Mouse (Mus musculus) hindbrain, embryonic 14.5 days (tissue): ENCODE results near the gene Myod1. TPM values are rescaled to one million over a fixed set of nuclear protein-coding genes. Genes with fewer than 3 reads are reported as not detected.

Experiments used
- ATAC-seq: fragments of 200-750 bp; cut with Nextera tagmentation; 2 replicates; pipeline ENCODE4 v1.8.0; 2017; ENCODE audit warnings: moderate number of reproducible peaks, mild to moderate bottlenecking, moderate TSS enrichment, moderate library complexity; ENCODE audit not compliant: low FRiP score
- DNase-seq: peaks from one replicate; pipeline ENCODE4 v3.0.0-alpha.2; 2015; ENCODE audit warnings: low spot score
- H3K27ac ChIP-seq: fragments of 300-500 bp; sonication (generic); 2 replicates; pipeline ENCODE4 v1.5.1; 2014; ENCODE audit warnings: mild to moderate bottlenecking, moderate library complexity
- H3K27me3 ChIP-seq: fragments of 300-500 bp; sonication (generic); 2 replicates; pipeline ENCODE4 v1.6.1; 2014; ENCODE audit warnings: mild to moderate bottlenecking, low read length, mixed read lengths; ENCODE audit not compliant: control insufficient read depth, insufficient read depth
- H3K36me3 ChIP-seq: fragments of 300-500 bp; sonication (generic); replicated peaks from 2 replicates; pipeline ENCODE4 v1.6.1; 2014; ENCODE audit not compliant: control insufficient read depth, insufficient read depth
- H3K4me1 ChIP-seq: fragments of 300-500 bp; sonication (generic); replicated peaks from 2 replicates; pipeline ENCODE4 v1.6.1; 2014; ENCODE audit warnings: antibody characterized with exemption, low read length, mixed read lengths; ENCODE audit not compliant: control insufficient read depth, insufficient read depth
- H3K4me2 ChIP-seq: fragments of 300-500 bp; sonication (generic); replicated peaks from 2 replicates; pipeline ENCODE4 v1.6.1; 2014; ENCODE audit warnings: mild to moderate bottlenecking, moderate library complexity
- H3K4me3 ChIP-seq: fragments of 300-500 bp; sonication (generic); replicated peaks from 2 replicates; pipeline ENCODE4 v1.5.1; 2014; ENCODE audit warnings: mild to moderate bottlenecking, low read length
- H3K9ac ChIP-seq: fragments of 300-500 bp; sonication (generic); 2 replicates; pipeline ENCODE4 v1.6.1; 2014
- H3K9me3 ChIP-seq: fragments of 300-500 bp; sonication (generic); 2 replicates; pipeline ENCODE4 v1.6.1; 2016; ENCODE audit warnings: low read length; ENCODE audit not compliant: control insufficient read depth
- WGBS: fragments of 180-500 bp; shearing (Covaris S2); extraction: QIAGEN DNeasy Blood & Tissue Kit; methylation state at CpG from one replicate; pipeline ENCODE4 v1.1.7; 2014; 5-methylcytosine and 5-hydroxymethylcytosine counted together
- polyA plus RNA-seq: library from polyadenylated mRNA; unstranded; fragments of >200 nt; fragmentation: Nextera tagmentation; extraction: Ambion mirVana; gene quantifications from 2 replicates; pipeline ENCODE4 v1.2.1, GENCODE M21; 2014

Myod1 gene
- polyA plus RNA-seq, 1 experiment from 2014 or later, result 0.11 TPM

GRCm38 (mm10) chr7:46352748-46353147 is 23.5 kb upstream of the Myod1 start:
- DNase-seq (no peak), ATAC-seq (no peak)
- Histone ChIP-seq H3K4me3 (no peak overlapping the region), H3K27ac (no peak overlapping the region), H3K4me2 (no peak overlapping the region), H3K9me3 (no peaks in the 10 kb centered on the region), H3K36me3 (no peaks in the 10 kb centered on the region), H3K9ac (no peak overlapping the region), H3K4me1 (no peaks in the 10 kb centered on the region), H3K27me3 (peaks cover 25% of the 10 kb centered on the region)
- 68% methylated on average over 2 of the region's 2 CpGs for WGBS

DNA sequence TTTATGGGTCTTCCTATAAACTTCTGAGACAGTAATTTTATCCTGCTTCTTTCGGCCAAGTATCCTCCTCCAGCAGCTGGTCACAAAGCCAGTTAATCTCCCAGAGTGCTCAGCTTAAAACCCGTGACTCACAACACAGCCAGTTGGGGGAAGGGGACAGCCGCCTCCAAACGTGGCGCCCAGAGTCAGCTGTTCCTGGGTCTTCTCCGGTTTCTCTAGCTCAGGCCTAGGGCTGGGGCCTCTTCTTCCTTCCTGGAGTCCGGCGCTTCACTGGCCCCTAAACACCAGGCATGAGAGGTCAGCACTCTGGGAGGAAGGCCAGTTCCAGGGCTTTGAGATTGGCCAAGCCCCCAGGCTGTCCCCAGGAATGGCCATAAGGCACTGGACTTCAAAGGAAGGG is 23.1 kb upstream of the Myod1 start:
- H3K9ac ChIP-seq, result no peak overlapping the region
- no peak overlapping the region for H3K4me2 ChIP-seq
- H3K36me3 ChIP-seq, result no peaks in the 10 kb centered on the region
- DNase-seq, result no peak
- ATAC-seq, result no peak
- H3K4me3 ChIP-seq, result no peak overlapping the region
- no peak overlapping the region for H3K27ac ChIP-seq
- H3K9me3 ChIP-seq, result no peaks in the 10 kb centered on the region
- H3K4me1 ChIP-seq, result no peaks in the 10 kb centered on the region
- peaks cover 20% of the 10 kb centered on the region for H3K27me3 ChIP-seq
- WGBS, result 79% methylated on average over 8 of the region's 8 CpGs

GRCm38 (mm10) chr7:46353875-46354274 is 22.4 kb upstream of the Myod1 start:
- no peak overlapping the region for H3K4me3 ChIP-seq
- no peaks in the 10 kb centered on the region for H3K9me3 ChIP-seq
- no peaks in the 10 kb centered on the region for H3K36me3 ChIP-seq
- H3K4me1 ChIP-seq, result no peaks in the 10 kb centered on the region
- H3K27ac ChIP-seq, result no peak overlapping the region
- H3K27me3 ChIP-seq, result peaks cover 14% of the 10 kb centered on the region
- ATAC-seq, result no peak
- DNase-seq, result no peak
- H3K4me2 ChIP-seq, result no peak overlapping the region
- no peak overlapping the region for H3K9ac ChIP-seq
- 83% methylated on average over 4 of the region's 4 CpGs for WGBS

DNA sequence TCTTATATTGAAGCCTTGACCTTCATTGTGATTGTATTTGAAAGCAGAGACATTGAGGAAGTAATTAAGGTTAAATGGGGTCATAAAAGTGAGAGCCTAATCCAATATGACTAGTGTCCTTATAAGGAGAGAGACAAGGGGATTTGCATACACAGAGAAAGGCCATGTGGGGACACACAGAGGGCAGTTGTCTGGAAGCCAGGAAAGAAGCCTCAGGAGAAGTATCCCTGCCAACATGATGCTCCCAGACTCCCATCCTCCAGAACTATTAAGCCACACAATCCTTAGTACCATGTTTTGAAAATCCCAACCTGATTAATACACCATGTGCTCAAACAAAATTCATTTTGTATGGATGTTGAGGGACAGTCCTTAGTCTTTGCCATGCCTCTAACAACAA is 14.5 kb upstream of the Myod1 start:
- Histone ChIP-seq H3K4me2 (no peak overlapping the region), H3K4me3 (no peak overlapping the region), H3K9me3 (no peaks in the 10 kb centered on the region), H3K4me1 (no peaks in the 10 kb centered on the region), H3K27ac (no peak overlapping the region), H3K9ac (no peak overlapping the region), H3K27me3 (no peaks in the 10 kb centered on the region), H3K36me3 (no peaks in the 10 kb centered on the region)
- no peak for ATAC-seq
- no peak for DNase-seq

DNA sequence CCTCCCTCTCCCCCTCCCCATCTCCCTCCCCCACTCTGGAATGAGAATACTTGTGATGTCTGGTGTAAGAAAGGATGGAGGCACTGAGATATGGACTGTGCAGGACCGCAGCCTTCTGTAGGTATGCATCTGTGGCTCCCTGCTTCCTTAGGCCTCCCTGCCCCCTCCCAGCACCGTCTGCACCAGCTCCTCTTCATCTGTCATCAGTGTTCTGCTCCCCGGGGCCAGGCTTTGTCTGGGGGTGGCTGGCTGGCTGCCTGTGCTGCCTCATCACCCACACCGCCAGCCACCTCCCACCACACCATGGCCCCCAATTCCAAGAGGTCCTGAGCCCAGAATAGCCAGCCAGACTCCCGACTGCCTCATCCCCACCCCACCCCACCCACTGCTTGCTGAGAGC is 12.1 kb upstream of the Myod1 start:
- no peak overlapping the region for H3K27ac ChIP-seq

DNA sequence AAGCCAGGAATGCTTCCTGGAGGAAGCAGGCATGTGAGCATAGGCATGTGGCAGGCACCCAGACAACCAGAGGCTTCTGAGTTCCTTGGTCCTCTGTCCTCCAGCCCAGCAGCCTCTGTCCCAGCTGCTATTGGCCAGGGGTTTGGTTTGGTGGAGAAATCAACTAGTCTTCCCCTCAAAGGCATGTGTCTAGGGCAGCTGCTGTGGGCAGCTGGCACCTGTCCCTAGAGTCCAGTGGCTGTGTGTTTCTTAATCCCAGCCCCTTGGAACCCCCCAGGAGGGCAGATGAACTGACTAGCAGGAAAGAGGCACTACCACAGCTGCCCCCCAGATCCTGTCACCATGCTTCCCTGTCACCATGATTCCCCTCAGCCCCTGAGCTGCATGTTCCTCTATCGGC is 10.5 kb upstream of the Myod1 start:
- H3K27ac ChIP-seq, result no peak overlapping the region
- no peaks in the 10 kb centered on the region for H3K36me3 ChIP-seq
- no peak for ATAC-seq
- DNase-seq, result no peak
- no peak overlapping the region for H3K9ac ChIP-seq
- H3K4me1 ChIP-seq, result no peaks in the 10 kb centered on the region
- no peaks in the 10 kb centered on the region for H3K9me3 ChIP-seq
- H3K4me3 ChIP-seq, result no peak overlapping the region
- WGBS, result 100% methylated on average over 1 of the region's 1 CpGs
- no peak overlapping the region for H3K4me2 ChIP-seq
- H3K27me3 ChIP-seq, result no peaks in the 10 kb centered on the region

More for the DNA sequence above, 12.1 kb upstream of the Myod1 start:
- DNase-seq (no peak), ATAC-seq (no peak)
- Histone ChIP-seq H3K36me3 (no peaks in the 10 kb centered on the region), H3K4me1 (no peaks in the 10 kb centered on the region), H3K27me3 (no peaks in the 10 kb centered on the region), H3K4me3 (no peak overlapping the region), H3K9ac (no peak overlapping the region), H3K4me2 (no peak overlapping the region), H3K9me3 (no peaks in the 10 kb centered on the region)
- 49% methylated on average over 5 of the region's 5 CpGs for WGBS

DNA sequence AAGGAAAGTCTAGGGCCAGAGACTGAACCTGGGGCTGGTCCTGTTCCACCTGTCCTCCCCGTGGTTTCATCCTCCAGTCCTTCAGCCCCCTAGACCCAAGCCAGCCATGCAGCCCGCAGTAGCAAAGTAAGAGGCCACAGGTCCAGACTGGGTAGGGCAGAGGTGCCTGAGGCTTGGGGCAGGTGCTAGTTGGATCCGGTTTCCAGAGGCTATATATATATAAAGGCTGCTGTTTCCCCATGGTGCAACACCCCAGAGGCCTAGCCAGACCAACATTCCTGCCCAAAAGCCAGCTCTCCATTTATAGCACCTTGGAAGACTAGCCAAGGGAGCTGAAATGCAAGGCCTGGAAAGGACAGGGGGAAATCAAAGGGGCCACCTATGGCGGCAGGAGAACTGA is 5.2 kb upstream of the Myod1 start:
- Histone ChIP-seq H3K4me3 (no peak overlapping the region), H3K27ac (no peak overlapping the region), H3K9ac (no peak overlapping the region), H3K36me3 (no peaks in the 10 kb centered on the region), H3K9me3 (no peaks in the 10 kb centered on the region), H3K4me2 (no peak overlapping the region), H3K27me3 (peaks cover 23% of the 10 kb centered on the region), H3K4me1 (no peaks in the 10 kb centered on the region)
- 82% methylated on average over 4 of the region's 4 CpGs for WGBS
- ATAC-seq (no peak), DNase-seq (no peak)

- Histone ChIP-seq H3K4me2 (peak overlapping the region; percentile 47), H3K27ac (no peak overlapping the region), H3K4me3 (peak overlapping the region; percentile 28), H3K4me1 (peaks cover 4% of the 10 kb centered on the region; the same call in 1 of the 2 replicates), H3K27me3 (peaks cover 65% of the 10 kb centered on the region), H3K36me3 (no peaks in the 10 kb centered on the region), H3K9me3 (no peaks in the 10 kb centered on the region), H3K9ac (0 out of 2 replicates have a peak overlapping the region, but pooled peaks have one; percentile 34)
- peak; percentile 63 for DNase-seq
- 2% methylated on average over 33 of the region's 33 CpGs for WGBS
- ATAC-seq, result no peak
Measured at GRCm38 (mm10) chr7:46377008-46377346, 703 bp downstream of the Myod1 start.

DNA sequence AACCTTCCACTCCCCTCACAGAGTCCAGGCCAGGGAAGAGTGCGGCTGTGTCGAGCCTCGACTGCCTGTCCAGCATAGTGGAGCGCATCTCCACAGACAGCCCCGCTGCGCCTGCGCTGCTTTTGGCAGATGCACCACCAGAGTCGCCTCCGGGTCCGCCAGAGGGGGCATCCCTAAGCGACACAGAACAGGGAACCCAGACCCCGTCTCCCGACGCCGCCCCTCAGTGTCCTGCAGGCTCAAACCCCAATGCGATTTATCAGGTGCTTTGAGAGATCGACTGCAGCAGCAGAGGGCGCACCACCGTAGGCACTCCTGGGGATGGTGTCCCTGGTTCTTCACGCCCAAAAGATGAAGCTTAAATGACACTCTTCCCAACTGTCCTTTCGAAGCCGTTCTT is 1.8 kb downstream of the Myod1 start:
- H3K36me3 ChIP-seq, result no peaks in the 10 kb centered on the region
- no peak overlapping the region for H3K27ac ChIP-seq
- H3K9ac ChIP-seq, result no peak overlapping the region
- 3% methylated on average over 22 of the region's 22 CpGs for WGBS
- no peaks in the 10 kb centered on the region for H3K9me3 ChIP-seq
- H3K4me3 ChIP-seq, result peak overlapping the region; percentile 15; the same call in 1 of the 2 replicates
- H3K27me3 ChIP-seq, result peaks cover 65% of the 10 kb centered on the region
- ATAC-seq, result no peak
- H3K4me2 ChIP-seq, result peak overlapping the region; percentile 32
- H3K4me1 ChIP-seq, result peaks cover 4% of the 10 kb centered on the region; the same call in 1 of the 2 replicates
- no peak for DNase-seq

DNA sequence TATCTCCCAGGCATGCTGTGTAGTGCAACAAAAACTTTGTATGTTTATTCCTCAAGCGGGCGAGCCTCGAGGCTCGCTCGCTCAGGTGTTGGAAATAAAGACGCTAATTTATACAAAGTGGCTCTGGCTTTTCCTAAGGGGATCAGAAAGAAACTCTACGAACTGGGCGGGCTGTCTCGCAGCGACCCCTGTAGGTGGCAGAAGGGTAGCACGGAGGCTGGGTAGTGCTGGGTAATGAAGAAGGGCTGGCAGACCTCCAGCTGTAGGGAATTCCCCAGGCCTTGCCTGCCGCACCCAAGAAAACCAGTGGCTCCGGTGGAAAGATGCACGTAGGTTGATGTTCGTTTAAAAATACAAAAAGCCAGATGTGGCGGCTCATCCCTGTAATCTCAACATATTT is 2.7 kb downstream of the Myod1 start:
- 11% methylated on average over 16 of the region's 16 CpGs for WGBS
- H3K27me3 ChIP-seq, result peaks cover 62% of the 10 kb centered on the region
- ATAC-seq (no peak), DNase-seq (peak; percentile 67)
- no peaks in the 10 kb centered on the region for H3K36me3 ChIP-seq
- no peak overlapping the region for H3K9ac ChIP-seq
- no peak overlapping the region for H3K4me3 ChIP-seq
- H3K9me3 ChIP-seq, result no peaks in the 10 kb centered on the region
- H3K4me2 ChIP-seq, result no peak overlapping the region
- peaks cover 4% of the 10 kb centered on the region; the same call in 1 of the 2 replicates for H3K4me1 ChIP-seq
- H3K27ac ChIP-seq, result no peak overlapping the region
